Mouse (Mus musculus) gastrocnemius, postnatal 25 days (tissue): ENCODE data around the gene Rer1. TPM values are rescaled to one million over a fixed set of nuclear protein-coding genes. Genes with fewer than 3 reads are reported as not detected.
A peak's percentile ranks its signal among the peaks of the same experiment; 100 is the strongest.

Experiments
- DNase-seq: peaks from one replicate; pipeline ENCODE4 v3.0.0; 2022
- total RNA-seq, 2 experiments: library from RNA; stranded (reverse); gene quantifications; 1 replicate in 1 of 2; 2 replicates in 1 of 2; pipeline ENCODE4 v1.2.3; 2021

Gene Rer1
- total RNA-seq, 2 experiments from 2014 or later = 44.8 to 51.3 TPM

DNA sequence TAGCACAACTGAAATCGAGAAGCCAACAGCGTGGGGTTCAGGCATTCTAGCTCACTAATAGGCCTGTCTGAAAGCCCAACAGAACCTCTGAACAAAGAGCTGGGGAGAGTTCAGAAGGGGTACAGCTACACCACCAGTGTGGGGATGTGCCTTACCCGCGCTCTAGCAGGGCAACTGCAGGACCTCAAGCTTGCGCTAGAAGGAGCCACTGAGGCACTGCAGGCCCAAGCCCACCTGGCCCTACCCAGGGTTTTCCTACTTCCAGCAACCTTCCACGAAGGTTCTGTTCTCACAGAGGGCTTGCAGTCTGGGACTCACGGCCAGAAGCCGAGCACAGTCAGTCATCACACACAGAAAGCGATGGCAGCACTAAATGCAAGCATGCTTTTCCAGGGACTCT is 11.0 kb downstream of the Rer1 start:
- DNase-seq = no peak

- DNase-seq = no peak
Measured at GRCm38 (mm10) chr4:155074418-155074817, 11.8 kb downstream of the Rer1 start.

- DNase-seq = peak; percentile 63
Measured at GRCm38 (mm10) chr4:155070921-155071320, 15.3 kb downstream of the Rer1 start.

- DNase-seq = no peak
Measured at GRCm38 (mm10) chr4:155070199-155070598, 16.0 kb downstream of the Rer1 start.

- DNase-seq = no peak
Measured at GRCm38 (mm10) chr4:155069191-155069590, 17.0 kb downstream of the Rer1 start.

GRCm38 (mm10) chr4:155068357-155068972 is 17.7 kb downstream of the Rer1 start:
- DNase-seq = no peak

GRCm38 (mm10) chr4:155066834-155067522 is 19.2 kb downstream of the Rer1 start, which contains the start of gene Pex10:
Gene Pex10 (plus strand): TSS chr4:155067016.
- DNase-seq = peak; percentile 97

- peak; percentile 68 for DNase-seq
Measured at GRCm38 (mm10) chr4:155065970-155066833, 20.0 kb downstream of the Rer1 start.

DNA sequence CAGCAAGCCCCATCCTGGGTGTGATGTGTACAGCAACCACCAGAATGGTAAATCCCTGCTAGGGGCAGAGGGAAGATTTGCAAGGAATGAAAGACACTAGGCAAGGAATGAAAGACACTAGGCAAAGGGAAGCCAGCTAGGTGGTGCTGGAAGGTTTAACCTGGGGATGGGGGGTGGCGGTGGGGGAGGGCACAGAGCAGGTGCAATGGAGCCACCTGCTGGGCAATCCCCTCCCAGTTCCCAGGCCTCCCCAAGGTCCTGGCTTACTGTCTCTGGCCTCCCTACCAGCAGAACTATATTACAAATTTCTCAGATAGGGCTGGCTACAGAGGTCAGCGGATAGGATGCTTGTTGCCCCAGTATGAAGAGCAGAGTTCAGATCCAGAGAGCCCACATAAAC is 21.7 kb downstream of the Rer1 start:
- no peak for DNase-seq

DNA sequence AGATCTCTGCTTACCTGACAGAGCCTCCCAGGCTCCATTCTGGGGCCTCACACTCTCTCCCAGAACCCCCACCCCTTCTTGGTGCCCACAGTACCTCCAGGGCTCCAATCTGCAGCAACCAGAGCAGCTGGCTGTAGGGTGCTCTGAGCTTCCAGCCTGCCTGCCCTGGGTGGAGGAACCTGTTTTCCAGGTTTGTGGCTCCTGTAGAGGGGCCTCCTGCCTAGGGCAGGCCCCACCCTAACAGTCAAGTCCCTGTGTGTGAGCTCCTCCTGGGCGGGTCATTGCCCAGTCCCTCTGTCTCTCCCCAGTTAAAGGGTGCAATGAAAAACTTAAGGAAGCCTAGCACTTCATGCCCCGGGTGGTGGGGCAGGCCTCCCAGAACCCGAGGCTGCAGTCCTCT is 22.3 kb downstream of the Rer1 start:
- DNase-seq = no peak

GRCm38 (mm10) chr4:155058325-155058724 is 27.9 kb downstream of the Rer1 start:
- no peak for DNase-seq

DNA sequence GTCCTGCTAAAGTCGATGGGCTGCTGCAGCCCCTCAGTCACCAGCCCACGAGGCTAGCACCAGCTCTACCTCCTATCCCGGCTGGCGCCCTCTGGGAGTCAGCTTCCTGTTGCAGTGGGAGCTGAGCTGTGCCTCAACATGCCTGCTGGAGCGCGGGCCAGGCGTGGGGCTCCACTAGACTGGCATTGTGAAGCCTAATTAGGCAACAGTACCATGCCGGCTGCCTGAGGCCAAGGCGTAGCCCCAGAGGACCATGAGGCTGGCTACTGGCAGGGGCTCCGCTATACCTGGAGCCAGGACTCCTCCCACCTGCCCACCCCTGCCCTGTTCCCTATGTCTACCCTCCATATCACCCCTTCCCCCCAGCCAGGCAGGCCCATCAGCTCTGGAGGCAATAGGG is 29.5 kb downstream of the Rer1 start, which contains the start of gene Plch2:
TSS of gene Plch2 (minus strand) at position 61 of the 400 bp plus-strand sequence.
- DNase-seq = no peak

DNA sequence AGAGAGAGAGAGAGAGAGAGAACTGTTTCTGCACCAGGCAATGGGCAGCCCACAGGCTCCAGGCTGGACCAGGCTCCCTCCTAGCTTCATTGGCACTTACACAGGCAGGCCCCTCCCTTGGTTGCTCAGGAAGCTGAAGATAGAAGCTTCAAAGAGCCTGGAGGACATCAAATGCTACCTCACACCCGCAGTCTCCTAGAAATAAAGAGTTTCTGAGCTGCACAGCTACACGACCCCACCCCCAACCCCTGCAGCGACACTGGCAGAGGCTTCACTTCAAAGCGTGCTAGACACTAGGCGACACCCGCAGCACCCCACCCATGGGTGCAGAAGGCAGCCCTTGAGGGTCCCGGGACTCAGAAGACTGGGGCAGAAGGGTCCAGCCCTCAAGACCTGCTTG is 36.1 kb downstream of the Rer1 start:
- no peak for DNase-seq

DNA sequence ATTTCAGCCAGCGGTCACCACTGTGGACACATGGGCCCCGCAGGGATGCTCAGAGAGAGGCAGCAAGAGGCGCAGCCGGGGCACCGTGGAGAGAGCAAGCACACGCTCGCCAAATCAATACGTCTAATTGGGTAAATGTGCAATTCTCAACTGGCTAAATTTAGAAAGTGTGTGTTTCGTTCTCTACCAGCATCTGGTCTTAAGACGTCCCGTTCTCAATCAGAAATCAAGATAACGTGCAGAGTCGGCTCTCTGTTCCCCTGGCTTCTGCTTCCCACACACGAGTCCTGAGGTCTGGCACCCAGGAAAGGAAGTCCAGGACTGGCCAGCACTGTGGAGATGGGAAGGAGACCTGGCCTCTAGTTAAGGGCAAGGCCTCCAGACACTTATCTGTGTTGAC is 39.5 kb downstream of the Rer1 start:
- no peak for DNase-seq

- DNase-seq = no peak
Measured at GRCm38 (mm10) chr4:155043289-155043625, 42.9 kb downstream of the Rer1 start.

GRCm38 (mm10) chr4:155042606-155043288 is 43.4 kb downstream of the Rer1 start:
- DNase-seq = no peak

DNA sequence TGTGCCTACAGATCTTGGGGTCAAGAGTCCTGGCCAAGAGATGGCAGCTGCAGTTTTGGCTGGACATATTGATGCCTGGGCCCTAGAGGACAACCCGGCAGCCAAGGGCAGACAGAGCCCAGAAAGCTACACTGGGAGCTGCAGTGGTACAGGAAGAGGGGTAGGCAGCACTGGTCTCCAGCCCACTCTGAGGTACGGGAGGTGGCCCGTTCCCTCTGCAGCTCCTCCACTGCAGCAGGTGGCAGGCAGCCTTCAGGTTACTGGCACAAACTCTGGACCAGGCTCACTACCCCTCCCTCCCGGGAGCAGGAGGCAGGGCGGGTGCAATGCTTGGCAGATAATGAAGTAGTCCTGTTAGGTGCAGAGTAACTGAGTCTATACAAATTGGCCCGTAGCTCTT is 45.5 kb downstream of the Rer1 start:
- no peak for DNase-seq

DNA sequence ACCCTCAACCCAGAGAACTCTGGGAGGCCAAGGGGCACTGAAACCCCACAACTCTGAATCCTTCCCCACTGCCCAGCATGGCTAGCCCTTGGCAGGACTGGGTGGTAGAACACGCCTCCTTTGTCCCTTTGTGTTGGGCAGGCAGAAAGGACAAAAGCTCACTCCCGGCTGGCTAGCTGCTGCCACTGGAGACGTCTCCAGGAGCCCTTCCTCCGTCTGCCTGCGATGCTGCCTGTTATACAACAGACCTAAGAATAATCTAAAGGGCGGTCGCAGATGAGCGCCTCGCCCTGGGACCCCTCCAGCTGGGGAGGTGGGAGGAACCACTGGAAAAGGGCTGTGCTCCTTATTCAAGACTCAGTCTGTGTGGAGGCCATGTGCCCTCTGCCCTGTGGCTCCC is 46.0 kb downstream of the Rer1 start:
- DNase-seq = no peak

GRCm38 (mm10) chr4:155034787-155035186 is 51.4 kb downstream of the Rer1 start:
- DNase-seq = no peak

- DNase-seq = no peak
Measured at GRCm38 (mm10) chr4:155034202-155034601, 52.0 kb downstream of the Rer1 start.

DNA sequence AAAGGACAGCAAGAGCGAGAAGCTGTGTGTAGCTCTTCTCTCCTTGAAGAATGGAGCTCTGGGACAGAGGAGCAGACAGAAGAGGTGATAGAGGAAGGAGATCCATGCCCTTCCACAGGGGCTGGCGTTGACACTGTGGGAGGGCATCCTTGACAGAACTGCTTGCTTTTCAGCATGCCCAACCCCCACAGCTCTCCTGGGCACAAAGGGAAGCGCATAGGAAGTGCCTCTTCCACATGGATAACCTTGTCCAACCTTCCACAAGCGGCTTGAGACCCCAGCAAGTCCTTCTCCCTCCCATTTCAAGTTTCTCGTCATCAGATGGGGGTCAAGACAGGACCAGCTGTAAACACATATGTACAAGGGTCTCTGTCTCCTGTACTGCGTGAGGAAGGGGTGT is 53.1 kb downstream of the Rer1 start:
- DNase-seq = no peak
